Mouse (Mus musculus) midbrain, postnatal 0 days (tissue): Measurements from ENCODE around the gene Tspear. TPM values are rescaled to one million over a fixed set of nuclear protein-coding genes. Genes with fewer than 3 reads are reported as not detected.
"Not testable (repeated sequence)": the region's sequence is repeated elsewhere in the genome, so short reads cannot be mapped to it uniquely, and the experiment has no call there.

Experiments used
- ATAC-seq: fragments of 200-750 bp; cut with Nextera tagmentation; 2 replicates; pipeline ENCODE4 v1.8.0; 2017; ENCODE audit warnings: moderate number of reproducible peaks, mild to moderate bottlenecking, moderate TSS enrichment, moderate library complexity; ENCODE audit not compliant: low FRiP score
- DNase-seq: peaks from one replicate; pipeline ENCODE4 v3.0.0-alpha.2; 2015; ENCODE audit warnings: low spot score
- H3K27ac ChIP-seq: fragments of 300-500 bp; sonication (generic); 2 replicates; pipeline ENCODE4 v1.5.1; 2014; ENCODE audit warnings: low read depth, mild to moderate bottlenecking, low read length, mixed read lengths
- H3K27me3 ChIP-seq: fragments of 300-500 bp; sonication (generic); 2 replicates; pipeline ENCODE4 v1.6.1; 2014; ENCODE audit warnings: low read length, control low read depth, mixed read lengths; ENCODE audit not compliant: insufficient read depth
- H3K36me3 ChIP-seq: fragments of 300-500 bp; sonication (generic); 2 replicates; pipeline ENCODE4 v1.6.1; 2014; ENCODE audit warnings: low read length, control low read depth, mixed read lengths; ENCODE audit not compliant: insufficient read depth
- H3K4me1 ChIP-seq: fragments of 300-500 bp; sonication (generic); 2 replicates; pipeline ENCODE4 v1.6.1; 2014; ENCODE audit warnings: mild to moderate bottlenecking, control low read depth, antibody characterized with exemption, low read length, mixed read lengths; ENCODE audit not compliant: insufficient read depth
- H3K4me2 ChIP-seq: fragments of 300-500 bp; sonication (generic); 2 replicates; pipeline ENCODE4 v1.6.1; 2014; ENCODE audit warnings: low read depth, mild to moderate bottlenecking, low read length, mixed read lengths; ENCODE audit not compliant: poor library complexity, severe bottlenecking
- H3K4me3 ChIP-seq: fragments of 300-500 bp; sonication (generic); 2 replicates; pipeline ENCODE4 v1.5.1; 2014; ENCODE audit warnings: low read depth, mild to moderate bottlenecking, low read length, moderate library complexity
- H3K9ac ChIP-seq: fragments of 300-500 bp; sonication (generic); replicated peaks from 2 replicates; pipeline ENCODE4 v1.6.1; 2014; ENCODE audit warnings: mild to moderate bottlenecking, low read length, moderate library complexity, mixed read lengths; ENCODE audit not compliant: poor library complexity, severe bottlenecking
- H3K9me3 ChIP-seq: fragments of 300-500 bp; sonication (generic); 2 replicates; pipeline ENCODE4 v1.6.1; 2016; ENCODE audit warnings: low read length, control low read depth
- CTCF ChIP-seq: IDR thresholded peaks from 2 replicates; pipeline ENCODE4 v1.5.1; 2016; ENCODE audit warnings: antibody characterized with exemption, mild to moderate bottlenecking
- WGBS: fragments of 180-500 bp; shearing (Covaris S2); extraction: QIAGEN DNeasy Blood & Tissue Kit; methylation state at CpG from one replicate; pipeline ENCODE4 v1.1.7; 2014; 5-methylcytosine and 5-hydroxymethylcytosine counted together
- polyA plus RNA-seq: library from polyadenylated mRNA; unstranded; fragments of >200 nt; fragmentation: Nextera tagmentation; extraction: Ambion mirVana; gene quantifications from 2 replicates; pipeline ENCODE4 v1.2.1, GENCODE M21; 2015
- total RNA-seq: library from RNA; depleted of rRNA; stranded (reverse); fragments of >200 nt; gene quantifications from 2 replicates; pipeline ENCODE4 v1.2.3, GENCODE M21; 2014

Tspear gene
- total and polyA plus RNA-seq, 2 experiments from 2014 or later = 0.63 to 1.5 TPM

DNA sequence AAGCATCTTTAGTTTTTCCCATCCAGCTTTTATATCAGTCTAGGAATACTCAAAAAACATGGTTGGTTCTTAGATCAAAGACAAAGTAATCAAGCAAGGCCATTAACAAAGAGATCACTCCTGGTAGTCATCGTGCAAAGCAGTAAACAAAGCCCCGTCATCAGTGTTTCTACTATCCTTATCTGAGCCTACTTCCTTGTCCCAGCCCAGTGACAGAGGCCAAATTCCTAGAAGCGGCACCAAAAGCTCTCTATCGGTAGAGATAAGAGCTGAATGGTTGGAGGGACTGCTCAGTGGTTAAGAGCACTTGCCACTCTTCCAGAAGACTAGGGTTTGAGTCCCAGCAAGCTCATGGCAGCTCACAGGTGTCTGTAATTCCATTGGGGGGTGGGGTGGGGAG lies 14.8 kb upstream of the Tspear start:
- no peaks in the 10 kb centered on the region for H3K9me3 ChIP-seq
- H3K4me3 ChIP-seq = no peak overlapping the region
- TF ChIP-seq CTCF = no peak
- DNase-seq (no peak), ATAC-seq (no peak)
- WGBS = 85% methylated on average over 4 of the region's 4 CpGs
- H3K4me1 ChIP-seq = no peaks in the 10 kb centered on the region
- H3K27me3 ChIP-seq = no peaks in the 10 kb centered on the region
- H3K4me2 ChIP-seq = no peak overlapping the region
- H3K27ac ChIP-seq = no peak overlapping the region
- no peaks in the 10 kb centered on the region for H3K36me3 ChIP-seq
- H3K9ac ChIP-seq = no peak overlapping the region

DNA sequence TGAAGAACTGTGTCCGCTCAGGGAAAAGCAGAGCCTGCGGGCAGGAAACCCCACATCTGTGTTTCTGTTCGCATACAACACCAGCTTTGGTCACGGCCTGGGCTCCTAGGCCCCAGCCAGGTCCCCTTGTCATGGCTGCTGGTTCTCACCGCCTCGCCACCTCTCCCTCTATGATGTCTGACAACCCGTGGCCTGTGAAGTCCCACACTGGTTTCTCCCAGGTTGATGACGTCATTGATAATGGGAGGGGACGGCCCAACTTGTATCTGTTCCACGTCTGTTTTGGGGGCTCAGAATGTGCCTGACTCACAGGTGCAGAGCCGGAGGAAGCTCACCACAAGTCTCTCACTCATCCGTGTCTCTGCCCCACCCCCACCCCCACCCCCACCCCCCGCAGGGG lies 12.6 kb upstream of the Tspear start:
- Histone ChIP-seq H3K4me3 (no peak overlapping the region), H3K9me3 (no peaks in the 10 kb centered on the region), H3K4me1 (peaks cover 4% of the 10 kb centered on the region; the same call in 1 of the 2 replicates), H3K27ac (no peak overlapping the region), H3K4me2 (no peak overlapping the region), H3K27me3 (peaks cover 18% of the 10 kb centered on the region), H3K36me3 (no peaks in the 10 kb centered on the region), H3K9ac (no peak overlapping the region)
- no peak for TF ChIP-seq CTCF
- no peak for ATAC-seq
- no peak for DNase-seq
- WGBS = 64% methylated on average over 13 of the region's 13 CpGs

DNA sequence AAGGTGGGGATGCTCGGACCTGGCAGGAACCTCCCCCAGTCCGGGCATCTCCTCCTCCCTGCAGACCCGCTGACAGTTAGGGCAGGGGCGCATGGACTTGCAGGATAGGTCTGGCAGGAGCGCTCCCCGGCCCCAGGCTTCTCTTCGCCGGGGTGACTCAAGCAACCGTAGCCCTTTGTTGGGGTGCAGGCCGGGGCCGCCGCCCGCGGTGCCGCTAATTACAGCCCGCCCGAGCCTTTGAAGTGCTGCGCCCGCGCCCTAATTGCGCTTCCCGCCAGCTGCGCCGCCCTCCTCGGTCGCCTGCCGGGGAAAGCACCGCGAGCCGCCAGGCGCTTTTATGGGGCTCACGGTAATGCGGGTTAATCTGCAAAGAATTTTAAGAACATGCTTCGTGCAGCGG lies 8.8 kb upstream of the Tspear start:
- H3K4me3 ChIP-seq = peak overlapping the region; percentile 37
- 0 out of 2 replicates have a peak overlapping the region, but pooled peaks have one; percentile 29 for H3K9ac ChIP-seq
- no peaks in the 10 kb centered on the region for H3K36me3 ChIP-seq
- peaks cover 4% of the 10 kb centered on the region; the same call in 1 of the 2 replicates for H3K4me1 ChIP-seq
- peak overlapping the region; percentile 84 for H3K4me2 ChIP-seq
- H3K9me3 ChIP-seq = no peaks in the 10 kb centered on the region
- peaks cover 18% of the 10 kb centered on the region for H3K27me3 ChIP-seq
- DNase-seq = no peak
- under 1% methylated on average over 35 of the region's 35 CpGs for WGBS
- no peak for TF ChIP-seq CTCF
- no peak overlapping the region for H3K27ac ChIP-seq
- no peak for ATAC-seq

DNA sequence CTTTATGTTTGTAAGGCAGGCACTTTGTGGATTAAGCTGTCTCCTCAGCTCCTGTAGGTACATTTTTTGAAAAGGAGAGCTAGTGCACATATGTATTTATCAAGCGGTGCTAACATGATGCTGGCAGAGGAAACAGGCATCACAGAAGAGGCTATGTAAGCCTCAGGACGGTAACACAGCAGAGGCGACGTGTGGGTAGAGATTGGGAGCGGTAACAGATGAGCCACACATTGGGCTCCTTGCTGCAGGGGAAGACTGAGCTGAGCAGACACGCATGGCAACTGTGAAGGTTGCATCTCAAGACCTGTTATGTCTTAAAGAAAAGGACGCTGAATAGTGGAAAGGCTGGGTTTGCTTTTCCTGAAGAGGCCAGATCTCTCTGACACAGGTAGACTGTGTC lies 3.4 kb upstream of the Tspear start:
- WGBS = 69% methylated on average over 7 of the region's 7 CpGs
- no peak for ATAC-seq
- Histone ChIP-seq H3K9ac (no peak overlapping the region), H3K4me3 (no peak overlapping the region), H3K9me3 (no peaks in the 10 kb centered on the region), H3K4me2 (no peak overlapping the region), H3K27me3 (peaks cover 20% of the 10 kb centered on the region), H3K27ac (no peak overlapping the region), H3K36me3 (no peaks in the 10 kb centered on the region), H3K4me1 (0 out of 2 replicates have a peak, but pooled peaks cover 3% of the 10 kb centered on the region)
- no peak for TF ChIP-seq CTCF
- DNase-seq = no peak

DNA sequence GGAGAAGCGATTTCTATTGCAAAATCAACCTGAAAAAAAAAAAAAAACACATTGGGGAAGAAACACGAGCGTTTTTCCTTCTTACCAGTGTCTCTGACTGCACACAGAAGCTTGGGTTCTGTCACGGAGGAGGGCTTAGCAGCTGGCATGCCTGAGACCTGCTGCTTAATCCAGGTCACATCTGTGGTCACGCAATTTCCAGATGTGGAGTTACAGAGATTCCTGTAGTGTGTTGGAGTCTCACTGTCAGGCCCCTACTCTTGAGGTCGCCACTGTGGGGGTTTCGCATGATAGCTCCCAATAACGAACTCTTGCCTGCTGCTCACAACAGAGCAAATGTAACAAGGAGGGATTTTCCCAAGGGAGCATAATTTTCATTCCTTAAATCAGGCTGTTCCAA lies 2.2 kb upstream of the Tspear start:
- peaks cover 14% of the 10 kb centered on the region for H3K27me3 ChIP-seq
- TF ChIP-seq CTCF = no peak
- H3K4me2 ChIP-seq = no peak overlapping the region
- H3K4me1 ChIP-seq = 0 out of 2 replicates have a peak, but pooled peaks cover 3% of the 10 kb centered on the region
- no peak for ATAC-seq
- DNase-seq = no peak
- H3K9ac ChIP-seq = no peak overlapping the region
- no peak overlapping the region for H3K4me3 ChIP-seq
- H3K9me3 ChIP-seq = no peaks in the 10 kb centered on the region
- 33% methylated on average over 8 of the region's 8 CpGs for WGBS
- H3K36me3 ChIP-seq = no peaks in the 10 kb centered on the region
- H3K27ac ChIP-seq = no peak overlapping the region

DNA sequence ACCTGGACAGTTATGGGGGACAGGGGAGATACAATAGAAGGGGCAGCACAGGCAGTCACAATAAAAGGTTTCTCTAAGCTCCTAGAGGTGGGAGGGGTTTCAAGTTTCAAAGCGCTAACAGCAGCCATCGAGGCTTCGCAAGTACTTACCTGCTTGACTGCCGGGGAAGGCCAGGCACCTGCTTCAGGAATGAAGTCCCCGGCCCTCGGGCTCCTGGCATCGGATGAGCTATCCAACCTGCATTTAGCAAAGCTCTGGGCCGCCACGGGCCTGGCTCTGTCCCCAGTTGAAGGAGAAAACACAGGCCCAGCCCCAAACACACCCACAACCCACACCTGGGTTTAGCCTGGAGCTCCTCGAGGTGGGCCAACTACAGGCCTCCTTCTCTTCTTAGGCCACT lies 652 bp downstream of the Tspear start:
- Histone ChIP-seq H3K9me3 (no peaks in the 10 kb centered on the region), H3K27me3 (peaks cover 14% of the 10 kb centered on the region), H3K4me3 (no peak overlapping the region), H3K4me1 (0 out of 2 replicates have a peak, but pooled peaks cover 3% of the 10 kb centered on the region), H3K36me3 (no peaks in the 10 kb centered on the region), H3K27ac (no peak overlapping the region), H3K9ac (no peak overlapping the region), H3K4me2 (no peak overlapping the region)
- WGBS = 46% methylated on average over 10 of the region's 10 CpGs
- ATAC-seq (no peak), DNase-seq (no peak)
- no peak for TF ChIP-seq CTCF

DNA sequence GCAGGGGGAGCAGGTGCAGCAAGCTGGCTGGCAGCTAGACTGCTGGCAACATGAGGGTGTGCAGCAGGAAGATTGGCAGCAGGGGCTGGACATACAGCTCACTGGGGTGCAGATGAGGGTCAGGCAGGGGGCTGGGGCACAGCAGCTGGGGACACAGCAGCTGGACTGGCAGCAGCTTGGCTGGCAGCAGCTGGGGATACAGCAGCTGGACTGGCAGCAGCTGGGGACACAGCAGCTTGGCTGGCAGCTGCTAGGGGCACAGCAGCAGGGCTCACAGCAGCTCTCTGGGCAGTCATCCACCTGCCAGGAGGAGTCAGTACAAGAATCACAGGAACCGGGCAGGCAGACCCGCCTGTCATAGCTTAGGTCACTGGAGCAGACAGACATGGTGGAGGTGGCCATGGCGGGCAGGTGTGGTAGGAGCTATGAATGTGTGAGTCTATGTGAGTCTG lies 4.0 kb downstream of the Tspear start, which contains the start of gene Gm19402:
Gm19402 (minus strand) TSS at position 402 of the 452 bp plus-strand sequence.
- H3K36me3 ChIP-seq, ATAC-seq, H3K4me3 ChIP-seq, H3K9me3 ChIP-seq, DNase-seq, H3K4me1 ChIP-seq, H3K4me2 ChIP-seq, H3K27ac ChIP-seq, H3K9ac ChIP-seq: not testable (repeated sequence)
- 70% methylated on average over 3 of the region's 3 CpGs for WGBS
- peaks cover 14% of the 10 kb centered on the region for H3K27me3 ChIP-seq
